ENCODE assay signal across 20 mouse cellular contexts in genomic region chr4:48605650-48606049, GRCm38 (mm10). TPM values are rescaled to one million over a fixed set of nuclear protein-coding genes. Genes with fewer than 3 reads are reported as not detected.
DNase-seq lines count a peak whose midpoint lies in the region; ATAC-seq and TF ChIP-seq lines count a peak whose summit lies in the region.
"Had no signal": no experiment of that assay in that cellular context is flagged by ENCODE, and none has a peak within 500 bp of the region (broad histone marks: within the 10 kb centered on the region; RNA-seq: fewer than 3 reads in every experiment).

No protein-coding gene starts in this region.

- no peak overlapping the region for H3K4me2 ChIP-seq in forebrain, embryonic 13.5 days
- no peak overlapping the region for H3K4me2 ChIP-seq in hindbrain, postnatal 0 days (ENCODE audit: low read depth, low read length)
- H3K4me2 ChIP-seq in hindbrain, embryonic 16.5 days (ENCODE audit: low read length) = no peak overlapping the region
- H3K4me2 ChIP-seq in midbrain, embryonic 11.5 days = no peak overlapping the region
- no peak overlapping the region for H3K4me2 ChIP-seq in midbrain, postnatal 0 days (ENCODE audit: low read depth, low read length, poor library complexity, severe bottlenecking)
- no peak overlapping the region for H3K4me2 ChIP-seq in neural tube, embryonic 13.5 days
- H3K4me2 ChIP-seq: embryonic facial prominence, embryonic 15.5 days; heart, embryonic 11.5 days; intestine, embryonic 15.5 days had no signal

- peak; percentile 36; the same call in 1 of the 2 replicates for ATAC-seq in forebrain, embryonic 13.5 days
- ATAC-seq in hindbrain, postnatal 0 days = peak; percentile 45; the same call in 1 of the 2 replicates
- no peak for ATAC-seq in hindbrain, embryonic 16.5 days
- 0 out of 2 replicates have a peak, but pooled peaks have one; percentile 38 for ATAC-seq in midbrain, embryonic 11.5 days (ENCODE audit: low FRiP score)
- ATAC-seq in midbrain, postnatal 0 days (ENCODE audit: low FRiP score) = no peak
- ATAC-seq in neural tube, embryonic 13.5 days (ENCODE audit: low read depth) = peak; percentile 30; the same call in 1 of the 2 replicates
- ATAC-seq: intestine, embryonic 15.5 days had no signal

- no peaks in the 10 kb centered on the region for H3K27me3 ChIP-seq in forebrain, embryonic 13.5 days
- no peaks in the 10 kb centered on the region for H3K27me3 ChIP-seq in forebrain, embryonic 10.5 days (ENCODE audit: poor library complexity, severe bottlenecking)
- H3K27me3 ChIP-seq in hindbrain, postnatal 0 days (ENCODE audit: insufficient read depth, low read length) = no peaks in the 10 kb centered on the region
- H3K27me3 ChIP-seq in hindbrain, embryonic 16.5 days (replicated peaks; ENCODE audit: control insufficient read depth, insufficient read depth, low read length) = no peaks in the 10 kb centered on the region
- H3K27me3 ChIP-seq in midbrain, embryonic 11.5 days (ENCODE audit: control insufficient read depth, insufficient read depth, low read length) = no peaks in the 10 kb centered on the region
- H3K27me3 ChIP-seq in midbrain, postnatal 0 days (ENCODE audit: insufficient read depth, low read length) = no peaks in the 10 kb centered on the region
- no peaks in the 10 kb centered on the region for H3K27me3 ChIP-seq in neural tube, embryonic 13.5 days
- H3K27me3 ChIP-seq: embryonic facial prominence, embryonic 15.5 days; intestine, embryonic 15.5 days had no signal

- no peak for DNase-seq in forebrain, embryonic 10.5 days (ENCODE audit: extremely low spot score, low spot score)
- no peak for DNase-seq in hindbrain, postnatal 0 days (ENCODE audit: low spot score)
- no peak for DNase-seq in midbrain, embryonic 11.5 days (ENCODE audit: low spot score, missing footprints)
- DNase-seq in midbrain, postnatal 0 days (ENCODE audit: low spot score) = no peak
- no peak for DNase-seq in thymus, postnatal 4 days
- DNase-seq: adrenal gland, postnatal 10 days; cerebellum, adult 11-12 months; cerebellum, adult 9-10 months; cerebellum, postnatal 25 days; gastrocnemius, postnatal 36 days; heart, adult 2 months had no signal

- H3K4me1 ChIP-seq in forebrain, embryonic 13.5 days = no peaks in the 10 kb centered on the region
- peaks cover 11% of the 10 kb centered on the region for H3K4me1 ChIP-seq in forebrain, embryonic 10.5 days
- no peaks in the 10 kb centered on the region; the same call in 1 of the 2 replicates for H3K4me1 ChIP-seq in hindbrain, postnatal 0 days (ENCODE audit: insufficient read depth, low read length)
- no peaks in the 10 kb centered on the region; the same call in 1 of the 2 replicates for H3K4me1 ChIP-seq in hindbrain, embryonic 16.5 days (ENCODE audit: control insufficient read depth, insufficient read depth, low read depth, low read length)
- 0 out of 2 replicates have a peak, but pooled peaks cover 2% of the 10 kb centered on the region for H3K4me1 ChIP-seq in midbrain, embryonic 11.5 days (ENCODE audit: control insufficient read depth, insufficient read depth, low read length)
- no peaks in the 10 kb centered on the region for H3K4me1 ChIP-seq in midbrain, postnatal 0 days (ENCODE audit: insufficient read depth, low read length)
- H3K4me1 ChIP-seq in neural tube, embryonic 13.5 days (replicated peaks) = peaks cover 43% of the 10 kb centered on the region
- H3K4me1 ChIP-seq: embryonic facial prominence, embryonic 15.5 days; hindbrain, embryonic 10.5 days; intestine, embryonic 15.5 days had no signal

- no peak for TF ChIP-seq CTCF in hindbrain, postnatal 0 days (IDR thresholded peaks at IDR 0.05; ENCODE audit: low read depth)
- TF ChIP-seq CTCF in midbrain, postnatal 0 days (IDR thresholded peaks at IDR 0.05) = no peak

- H3K4me3 ChIP-seq in forebrain, embryonic 13.5 days = no peak overlapping the region
- H3K4me3 ChIP-seq in forebrain, embryonic 10.5 days = no peak overlapping the region
- no peak overlapping the region for H3K4me3 ChIP-seq in hindbrain, postnatal 0 days (ENCODE audit: low read length)
- no peak overlapping the region for H3K4me3 ChIP-seq in hindbrain, embryonic 16.5 days (ENCODE audit: low read length)
- H3K4me3 ChIP-seq in midbrain, embryonic 11.5 days (ENCODE audit: low read depth, low read length) = no peak overlapping the region
- H3K4me3 ChIP-seq in midbrain, postnatal 0 days (ENCODE audit: low read depth, low read length) = no peak overlapping the region
- H3K4me3 ChIP-seq in neural tube, embryonic 13.5 days = no peak overlapping the region
- H3K4me3 ChIP-seq: embryonic facial prominence, embryonic 15.5 days; erythroblast, embryonic 14.5 days; heart, adult 2 months; hindbrain, embryonic 10.5 days; intestine, embryonic 15.5 days had no signal

- no peak overlapping the region for H3K9ac ChIP-seq in forebrain, embryonic 13.5 days
- no peak overlapping the region for H3K9ac ChIP-seq in hindbrain, postnatal 0 days (replicated peaks; ENCODE audit: low read length)
- H3K9ac ChIP-seq in hindbrain, embryonic 16.5 days (ENCODE audit: low read depth, low read length) = no peak overlapping the region
- no peak overlapping the region for H3K9ac ChIP-seq in midbrain, embryonic 11.5 days (ENCODE audit: low read length)
- H3K9ac ChIP-seq in midbrain, postnatal 0 days (replicated peaks; ENCODE audit: low read length, poor library complexity, severe bottlenecking) = no peak overlapping the region
- H3K9ac ChIP-seq in neural tube, embryonic 13.5 days = no peak overlapping the region
- H3K9ac ChIP-seq: embryonic facial prominence, embryonic 15.5 days; intestine, embryonic 15.5 days had no signal

- WGBS in forebrain, embryonic 13.5 days = 43% methylated on average over 3 of the region's 3 CpGs
- WGBS in forebrain, embryonic 10.5 days = 58% methylated on average over 3 of the region's 3 CpGs
- WGBS in hindbrain, postnatal 0 days = 57% methylated on average over 3 of the region's 3 CpGs
- 49% methylated on average over 3 of the region's 3 CpGs for WGBS in hindbrain, embryonic 16.5 days
- 68% methylated on average over 3 of the region's 3 CpGs for WGBS in midbrain, embryonic 11.5 days
- 61% methylated on average over 3 of the region's 3 CpGs for WGBS in midbrain, postnatal 0 days
- 19% methylated on average over 3 of the region's 3 CpGs for WGBS in neural tube, embryonic 13.5 days

- no peaks in the 10 kb centered on the region for H3K9me3 ChIP-seq in forebrain, embryonic 13.5 days (replicated peaks)
- H3K9me3 ChIP-seq in forebrain, embryonic 10.5 days = no peaks in the 10 kb centered on the region
- H3K9me3 ChIP-seq in hindbrain, postnatal 0 days (ENCODE audit: low read length) = no peaks in the 10 kb centered on the region
- H3K9me3 ChIP-seq in hindbrain, embryonic 16.5 days (ENCODE audit: control insufficient read depth, low read length) = no peaks in the 10 kb centered on the region
- H3K9me3 ChIP-seq in midbrain, embryonic 11.5 days (ENCODE audit: control insufficient read depth, low read length) = no peaks in the 10 kb centered on the region
- H3K9me3 ChIP-seq in midbrain, postnatal 0 days (ENCODE audit: low read length) = no peaks in the 10 kb centered on the region
- H3K9me3 ChIP-seq in neural tube, embryonic 13.5 days = no peaks in the 10 kb centered on the region
- H3K9me3 ChIP-seq: embryonic facial prominence, embryonic 15.5 days; hindbrain, embryonic 10.5 days; intestine, embryonic 15.5 days had no signal

- H3K36me3 ChIP-seq in forebrain, embryonic 13.5 days (ENCODE audit: poor library complexity, severe bottlenecking) = peaks cover 27% of the 10 kb centered on the region; the same call in 1 of the 2 replicates
- peaks cover 62% of the 10 kb centered on the region for H3K36me3 ChIP-seq in forebrain, embryonic 10.5 days (replicated peaks)
- 0 out of 2 replicates have a peak, but pooled peaks cover 3% of the 10 kb centered on the region for H3K36me3 ChIP-seq in hindbrain, postnatal 0 days (ENCODE audit: insufficient read depth, low read length)
- H3K36me3 ChIP-seq in hindbrain, embryonic 16.5 days (ENCODE audit: control insufficient read depth, insufficient read depth, low read length) = peaks cover 3% of the 10 kb centered on the region; the same call in 1 of the 2 replicates
- H3K36me3 ChIP-seq in midbrain, embryonic 11.5 days (ENCODE audit: control insufficient read depth, insufficient read depth, low read length) = peaks cover 7% of the 10 kb centered on the region; the same call in 1 of the 2 replicates
- peaks cover 3% of the 10 kb centered on the region; the same call in 1 of the 2 replicates for H3K36me3 ChIP-seq in midbrain, postnatal 0 days (ENCODE audit: insufficient read depth, low read length)
- peaks cover 29% of the 10 kb centered on the region for H3K36me3 ChIP-seq in neural tube, embryonic 13.5 days
- H3K36me3 ChIP-seq: intestine, embryonic 15.5 days had no signal

- H3K27ac ChIP-seq in forebrain, embryonic 13.5 days = no peak overlapping the region
- no peak overlapping the region for H3K27ac ChIP-seq in forebrain, embryonic 10.5 days
- 0 out of 2 replicates have a peak overlapping the region, but pooled peaks have one; percentile 21 for H3K27ac ChIP-seq in hindbrain, postnatal 0 days
- no peak overlapping the region for H3K27ac ChIP-seq in hindbrain, embryonic 16.5 days (ENCODE audit: low read depth, low read length)
- H3K27ac ChIP-seq in midbrain, embryonic 11.5 days (ENCODE audit: low read depth, low read length) = no peak overlapping the region
- H3K27ac ChIP-seq in midbrain, postnatal 0 days (ENCODE audit: low read depth, low read length) = no peak overlapping the region
- peak overlapping the region; percentile 56; the same call in 1 of the 2 replicates for H3K27ac ChIP-seq in neural tube, embryonic 13.5 days (replicated peaks)
- H3K27ac ChIP-seq: embryonic facial prominence, embryonic 15.5 days; heart, adult 2 months; hindbrain, embryonic 10.5 days; intestine, embryonic 15.5 days had no signal

RNA-seq across cellular contexts. Expression of gene Tmeff1, which starts 20.7 kb away (rescaled TPM):
- polyA plus RNA-seq in forebrain, embryonic 13.5 days (2015; fragmentation: Nextera tagmentation; extraction: Ambion mirVana) = 76.9 and 117 TPM in 2 replicates
- 53.5 and 64.1 TPM in 2 replicates for polyA plus RNA-seq in forebrain, embryonic 10.5 days (2016; fragmentation: Nextera tagmentation; extraction: Ambion mirVana)
- total RNA-seq in hindbrain, postnatal 0 days (2014; rRNA removed) = 193 and 228 TPM in 2 replicates
- 181 and 195 TPM in 2 replicates for polyA plus RNA-seq in hindbrain, postnatal 0 days (2015; fragmentation: Nextera tagmentation; extraction: Ambion mirVana)
- polyA plus RNA-seq in hindbrain, embryonic 16.5 days (2015; fragmentation: Nextera tagmentation; extraction: Ambion mirVana) = 72.2 and 182 TPM in 2 replicates
- 258 TPM in 2 replicates for polyA plus RNA-seq in midbrain, embryonic 11.5 days (2014; fragmentation: Nextera tagmentation; extraction: Ambion mirVana)
- 320 and 385 TPM in 2 replicates for total RNA-seq in midbrain, postnatal 0 days (2014; rRNA removed)
- polyA plus RNA-seq in midbrain, postnatal 0 days (2015; fragmentation: Nextera tagmentation; extraction: Ambion mirVana) = 217 and 228 TPM in 2 replicates
- polyA plus RNA-seq in neural tube, embryonic 13.5 days (2015; fragmentation: Nextera tagmentation; extraction: Ambion mirVana) = 315 and 322 TPM in 2 replicates
- total RNA-seq: MEL had no signal

RNA-seq across cellular contexts. Expression of gene Cavin4, which starts 57.7 kb away (rescaled TPM):
- polyA plus RNA-seq in forebrain, embryonic 13.5 days (2015; fragmentation: Nextera tagmentation; extraction: Ambion mirVana) = 1.5 and 1.8 TPM in 2 replicates
- 0.98 and 1.3 TPM in 2 replicates for polyA plus RNA-seq in forebrain, embryonic 10.5 days (2016; fragmentation: Nextera tagmentation; extraction: Ambion mirVana)
- 0.42 and 0.54 TPM in 2 replicates for total RNA-seq in hindbrain, postnatal 0 days (2014; rRNA removed)
- 0.95 and 1.4 TPM in 2 replicates for polyA plus RNA-seq in hindbrain, postnatal 0 days (2015; fragmentation: Nextera tagmentation; extraction: Ambion mirVana)
- 0.88 and 1.9 TPM in 2 replicates for polyA plus RNA-seq in hindbrain, embryonic 16.5 days (2015; fragmentation: Nextera tagmentation; extraction: Ambion mirVana)
- 1.6 and 2.1 TPM in 2 replicates for polyA plus RNA-seq in midbrain, embryonic 11.5 days (2014; fragmentation: Nextera tagmentation; extraction: Ambion mirVana)
- total RNA-seq in midbrain, postnatal 0 days (2014; rRNA removed) = 0.76 and 1.4 TPM in 2 replicates
- polyA plus RNA-seq in midbrain, postnatal 0 days (2015; fragmentation: Nextera tagmentation; extraction: Ambion mirVana) = 0.79 and 1.0 TPM in 2 replicates
- polyA plus RNA-seq in neural tube, embryonic 13.5 days (2015; fragmentation: Nextera tagmentation; extraction: Ambion mirVana) = 1.8 and 1.9 TPM in 2 replicates
- total RNA-seq: MEL had no signal
- polyA plus RNA-seq: erythroblast, embryonic 14.5 days had no signal

Comparison
In these comparisons a context has a peak if more than half of its experiments do, and no peak if none do; other contexts are left out.
1. ATAC-seq: peak in forebrain, embryonic 13.5 days (single experiment), hindbrain, postnatal 0 days (single experiment), midbrain, embryonic 11.5 days (single experiment) and neural tube, embryonic 13.5 days (single experiment); none in hindbrain, embryonic 16.5 days (single experiment) and midbrain, postnatal 0 days (single experiment).
2. H3K27ac ChIP-seq: peak in hindbrain, postnatal 0 days (single experiment) and neural tube, embryonic 13.5 days (single experiment); none in forebrain, embryonic 13.5 days (single experiment), forebrain, embryonic 10.5 days (single experiment), hindbrain, embryonic 16.5 days (single experiment), midbrain, embryonic 11.5 days (single experiment) and midbrain, postnatal 0 days (single experiment).